Mouse (Mus musculus) stomach, postnatal 0 days (tissue): ENCODE results near the gene Fst. TPM values are rescaled to one million over a fixed set of nuclear protein-coding genes. Genes with fewer than 3 reads are reported as not detected.
A peak's percentile ranks its signal among the peaks of the same experiment; 100 is the strongest.

ENCODE experiments used
- ATAC-seq: fragments of 200-750 bp; cut with Nextera tagmentation; 2 replicates; pipeline ENCODE4 v1.8.0; 2017; ENCODE audit not compliant: low FRiP score, low TSS enrichment
- DNase-seq: peaks from one replicate; pipeline ENCODE4 v3.0.0-alpha.2; 2016; ENCODE audit warnings: low spot score
- H3K27ac ChIP-seq: fragments of 300-500 bp; sonication (generic); replicated peaks from 2 replicates; pipeline ENCODE4 v1.5.1; 2014; ENCODE audit warnings: mild to moderate bottlenecking, control low read depth
- H3K27me3 ChIP-seq: fragments of 300-500 bp; sonication (generic); 2 replicates; pipeline ENCODE4 v1.6.1; 2014; ENCODE audit warnings: low read length; ENCODE audit not compliant: control insufficient read depth, insufficient read depth
- H3K36me3 ChIP-seq: fragments of 300-500 bp; sonication (generic); 2 replicates; pipeline ENCODE4 v1.6.1; 2014; ENCODE audit warnings: low read length, mixed read lengths; ENCODE audit not compliant: control insufficient read depth, insufficient read depth
- H3K4me1 ChIP-seq: fragments of 300-500 bp; sonication (generic); replicated peaks from 2 replicates; pipeline ENCODE4 v1.6.1; 2014; ENCODE audit warnings: antibody characterized with exemption; ENCODE audit not compliant: control insufficient read depth, insufficient read depth
- H3K4me2 ChIP-seq: fragments of 300-500 bp; sonication (generic); replicated peaks from 2 replicates; pipeline ENCODE4 v1.6.1; 2014; ENCODE audit warnings: low read depth, mild to moderate bottlenecking, control low read depth, moderate library complexity
- H3K4me3 ChIP-seq: fragments of 300-500 bp; sonication (generic); 2 replicates; pipeline ENCODE4 v1.5.1; 2014; ENCODE audit warnings: low read depth, low read length, control low read depth
- H3K9ac ChIP-seq: fragments of 300-500 bp; sonication (generic); 2 replicates; pipeline ENCODE4 v1.6.1; 2014; ENCODE audit warnings: mild to moderate bottlenecking, low read length, control low read depth, mixed read lengths
- H3K9me3 ChIP-seq: fragments of 300-500 bp; sonication (generic); 2 replicates; pipeline ENCODE4 v1.6.1; 2016; ENCODE audit warnings: low read length; ENCODE audit not compliant: control insufficient read depth
- CTCF ChIP-seq: IDR thresholded peaks from 2 replicates; pipeline ENCODE4 v1.5.1; 2016; ENCODE audit warnings: antibody characterized with exemption, low read depth, mild to moderate bottlenecking, moderate library complexity
- EP300 ChIP-seq: optimal IDR thresholded peaks from 2 replicates; pipeline ENCODE3; 2016; ENCODE audit warnings: antibody characterized with exemption
- WGBS: fragments of 180-500 bp; shearing (Covaris S2); extraction: QIAGEN DNeasy Blood & Tissue Kit; methylation state at CpG from one replicate; pipeline ENCODE4 v1.1.7; 2014; 5-methylcytosine and 5-hydroxymethylcytosine counted together
- polyA plus RNA-seq: library from polyadenylated mRNA; unstranded; fragments of >200 nt; fragmentation: Nextera tagmentation; extraction: Ambion mirVana; gene quantifications from 2 replicates; pipeline ENCODE4 v1.2.1, GENCODE M21; 2015

Gene Fst
- polyA plus RNA-seq, 1 experiment from 2014 or later = 27.8 TPM

- Histone ChIP-seq H3K27ac (no peak overlapping the region), H3K4me2 (no peak overlapping the region), H3K9ac (no peak overlapping the region), H3K4me1 (no peaks in the 10 kb centered on the region), H3K9me3 (no peaks in the 10 kb centered on the region), H3K4me3 (no peak overlapping the region), H3K27me3 (0 out of 2 replicates have a peak, but pooled peaks cover 2% of the 10 kb centered on the region), H3K36me3 (no peaks in the 10 kb centered on the region)
- WGBS = 66% methylated on average over 1 of the region's 1 CpGs
- TF ChIP-seq EP300 (no peak), CTCF (no peak)
- ATAC-seq (no peak), DNase-seq (no peak)
Observed at GRCm38 (mm10) chr13:114465387-114465786, 6.6 kb upstream of the Fst start.

GRCm38 (mm10) chr13:114464824-114465223, 6.1 kb upstream of the Fst start:
- H3K4me1 ChIP-seq = no peaks in the 10 kb centered on the region
- TF ChIP-seq CTCF (no peak), EP300 (no peak)
- no peak overlapping the region for H3K9ac ChIP-seq
- DNase-seq (no peak), ATAC-seq (no peak)
- H3K27ac ChIP-seq = no peak overlapping the region
- no peaks in the 10 kb centered on the region for H3K36me3 ChIP-seq
- H3K4me2 ChIP-seq = no peak overlapping the region
- 0 out of 2 replicates have a peak, but pooled peaks cover 2% of the 10 kb centered on the region for H3K27me3 ChIP-seq
- H3K9me3 ChIP-seq = no peaks in the 10 kb centered on the region
- no peak overlapping the region for H3K4me3 ChIP-seq
- WGBS = 79% methylated on average over 3 of the region's 3 CpGs

- TF ChIP-seq CTCF (no peak), EP300 (no peak)
- no peak overlapping the region for H3K4me3 ChIP-seq
- no peaks in the 10 kb centered on the region for H3K9me3 ChIP-seq
- no peak overlapping the region for H3K4me2 ChIP-seq
- H3K9ac ChIP-seq = no peak overlapping the region
- no peaks in the 10 kb centered on the region; the same call in 1 of the 2 replicates for H3K4me1 ChIP-seq
- ATAC-seq (no peak), DNase-seq (no peak)
- no peaks in the 10 kb centered on the region for H3K36me3 ChIP-seq
- no peak overlapping the region for H3K27ac ChIP-seq
- WGBS = 60% methylated on average over 8 of the region's 8 CpGs
- peaks cover 5% of the 10 kb centered on the region; the same call in 1 of the 2 replicates for H3K27me3 ChIP-seq
Observed at GRCm38 (mm10) chr13:114462548-114463408, 4.0 kb upstream of the Fst start.

- no peak for TF ChIP-seq EP300
- peak; percentile 80 for TF ChIP-seq CTCF
- Histone ChIP-seq H3K9me3 (no peaks in the 10 kb centered on the region), H3K4me2 (peak overlapping the region; percentile 97), H3K4me3 (peak overlapping the region; percentile 59), H3K36me3 (no peaks in the 10 kb centered on the region), H3K4me1 (no peaks in the 10 kb centered on the region; the same call in 1 of the 2 replicates), H3K27me3 (peaks cover 5% of the 10 kb centered on the region; the same call in 1 of the 2 replicates), H3K27ac (no peak overlapping the region), H3K9ac (peak overlapping the region; percentile 41; the same call in 1 of the 2 replicates)
- under 1% methylated on average over 29 of the region's 29 CpGs for WGBS
- no peak; the same call in 1 of the 2 replicates for ATAC-seq
- peak; percentile 27 for DNase-seq
Observed at GRCm38 (mm10) chr13:114460306-114460892, 1.6 kb upstream of the Fst start.

- Histone ChIP-seq H3K27ac (0 out of 2 replicates have a peak overlapping the region, but pooled peaks have one; percentile 65), H3K4me1 (no peaks in the 10 kb centered on the region; the same call in 1 of the 2 replicates), H3K9me3 (no peaks in the 10 kb centered on the region), H3K36me3 (no peaks in the 10 kb centered on the region), H3K4me3 (peak overlapping the region; percentile 59), H3K4me2 (peak overlapping the region; percentile 97), H3K27me3 (peaks cover 5% of the 10 kb centered on the region; the same call in 1 of the 2 replicates), H3K9ac (peak overlapping the region; percentile 60; the same call in 1 of the 2 replicates)
- TF ChIP-seq EP300 = no peak
- ATAC-seq (no peak), DNase-seq (no peak)
- 1% methylated on average over 16 of the region's 16 CpGs for WGBS
Observed at GRCm38 (mm10) chr13:114459701-114460160, 980 bp upstream of the Fst start.
